Mouse (Mus musculus) lung, postnatal 0 days (tissue): Measurements from ENCODE around the gene Naaa. TPM values are rescaled to one million over a fixed set of nuclear protein-coding genes. Genes with fewer than 3 reads are reported as not detected.

Source experiments
- ATAC-seq: fragments of 200-750 bp; cut with Nextera tagmentation; 2 replicates; pipeline ENCODE4 v1.8.0; 2017; ENCODE audit warnings: moderate library complexity
- DNase-seq: peaks from one replicate; pipeline ENCODE4 v3.0.0-alpha.2; 2016; ENCODE audit warnings: low spot score
- H3K27ac ChIP-seq: fragments of 300-500 bp; sonication (generic); 2 replicates; pipeline ENCODE4 v1.5.1; 2014; ENCODE audit warnings: antibody characterized with exemption, mild to moderate bottlenecking, low read length, mixed read lengths
- H3K27me3 ChIP-seq: fragments of 300-500 bp; sonication (generic); replicated peaks from 2 replicates; pipeline ENCODE4 v1.6.1; 2014; ENCODE audit warnings: low read length, mixed read lengths; ENCODE audit not compliant: insufficient read depth
- H3K36me3 ChIP-seq: fragments of 300-500 bp; sonication (generic); 2 replicates; pipeline ENCODE4 v1.6.1; 2014; ENCODE audit warnings: low read length, mixed read lengths; ENCODE audit not compliant: insufficient read depth
- H3K4me1 ChIP-seq: fragments of 300-500 bp; sonication (generic); 2 replicates; pipeline ENCODE4 v1.6.1; 2014; ENCODE audit warnings: antibody characterized with exemption, low read depth, low read length, mixed read lengths; ENCODE audit not compliant: insufficient read depth
- H3K4me2 ChIP-seq: fragments of 300-500 bp; sonication (generic); replicated peaks from 2 replicates; pipeline ENCODE4 v1.6.1; 2014; ENCODE audit warnings: low read depth, mild to moderate bottlenecking, low read length, moderate library complexity, mixed read lengths
- H3K4me3 ChIP-seq: fragments of 300-500 bp; sonication (generic); 2 replicates; pipeline ENCODE4 v1.5.1; 2014; ENCODE audit warnings: low read depth, low read length
- H3K9ac ChIP-seq: fragments of 300-500 bp; sonication (generic); replicated peaks from 2 replicates; pipeline ENCODE4 v1.6.1; 2014; ENCODE audit warnings: low read depth, mild to moderate bottlenecking
- H3K9me3 ChIP-seq: fragments of 300-500 bp; sonication (generic); 2 replicates; pipeline ENCODE4 v1.6.1; 2016; ENCODE audit warnings: low read length, mixed read lengths
- CTCF ChIP-seq: IDR thresholded peaks from 2 replicates; pipeline ENCODE4 v1.5.1; 2016; ENCODE audit warnings: antibody characterized with exemption, mild to moderate bottlenecking
- EP300 ChIP-seq: IDR thresholded peaks from 2 replicates; pipeline ENCODE4 v1.6.1; 2016; ENCODE audit warnings: antibody characterized with exemption, mild to moderate bottlenecking, control low read depth
- WGBS: fragments of 180-500 bp; shearing (Covaris S2); extraction: QIAGEN DNeasy Blood & Tissue Kit; methylation state at CpG from one replicate; pipeline ENCODE4 v1.1.7; 2014; 5-methylcytosine and 5-hydroxymethylcytosine counted together
- polyA plus RNA-seq: library from polyadenylated mRNA; unstranded; fragments of >200 nt; fragmentation: Nextera tagmentation; extraction: Ambion mirVana; gene quantifications from 2 replicates; pipeline ENCODE4 v1.2.1, GENCODE M21; 2015

The Naaa gene
- polyA plus RNA-seq, 1 experiment from 2014 or later, result 27.2 TPM

DNA sequence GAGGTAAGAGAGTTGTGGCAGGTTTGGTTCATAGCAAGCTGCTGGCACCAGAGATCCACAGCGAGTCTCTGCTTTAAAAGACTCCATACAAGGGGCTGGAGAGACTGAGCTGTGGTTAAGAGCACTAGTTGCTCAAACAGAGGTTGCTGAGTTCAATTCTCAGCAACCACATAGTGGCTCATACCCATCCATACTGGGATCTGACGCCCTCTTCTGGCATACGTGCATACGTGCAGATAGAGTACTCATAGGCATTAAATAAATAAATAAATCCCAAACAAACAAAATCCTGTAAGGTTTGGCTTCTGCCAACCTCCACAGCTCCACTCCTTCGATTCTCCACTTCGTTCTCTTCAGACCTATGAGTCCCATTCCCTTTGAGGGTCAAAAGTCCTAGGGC lies 25.9 kb downstream of the Naaa start:
- ATAC-seq, result no peak
- no peaks in the 10 kb centered on the region for H3K27me3 ChIP-seq
- no peaks in the 10 kb centered on the region for H3K4me1 ChIP-seq
- no peak for TF ChIP-seq EP300
- no peak for TF ChIP-seq CTCF
- H3K9me3 ChIP-seq, result no peaks in the 10 kb centered on the region
- no peak for DNase-seq
- H3K27ac ChIP-seq, result no peak overlapping the region
- 91% methylated on average over 6 of the region's 6 CpGs for WGBS
- no peak overlapping the region for H3K4me3 ChIP-seq
- no peak overlapping the region for H3K4me2 ChIP-seq
- H3K36me3 ChIP-seq, result no peaks in the 10 kb centered on the region
- no peak overlapping the region for H3K9ac ChIP-seq

GRCm38 (mm10) chr5:92248614-92249013 lies 29.4 kb downstream of the Naaa start:
- Histone ChIP-seq H3K27me3 (no peaks in the 10 kb centered on the region), H3K4me1 (no peaks in the 10 kb centered on the region), H3K9ac (no peak overlapping the region), H3K36me3 (no peaks in the 10 kb centered on the region), H3K4me2 (no peak overlapping the region), H3K27ac (no peak overlapping the region), H3K9me3 (no peaks in the 10 kb centered on the region), H3K4me3 (no peak overlapping the region)
- no peak for ATAC-seq
- no peak for TF ChIP-seq CTCF
- TF ChIP-seq EP300, result no peak
- DNase-seq, result no peak
- WGBS, result 69% methylated on average over 11 of the region's 11 CpGs

DNA sequence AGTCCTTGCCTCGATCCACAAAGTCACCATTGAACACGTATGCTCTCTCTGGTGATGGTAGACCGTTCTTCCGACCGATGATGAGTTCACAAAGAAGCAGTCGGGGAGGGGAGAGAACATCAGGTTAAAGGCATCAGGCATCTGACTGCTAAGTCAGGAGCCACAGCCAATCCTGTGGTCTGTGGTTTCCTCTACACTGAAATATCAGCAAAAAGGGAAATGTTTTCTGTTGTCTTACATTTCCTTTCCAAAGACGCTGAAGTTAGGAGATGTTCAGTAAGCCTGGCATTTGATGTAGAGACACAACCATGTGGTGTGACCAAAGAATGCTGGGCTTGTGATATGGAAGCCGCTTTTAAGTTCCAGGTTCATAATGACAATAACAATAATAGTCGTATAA lies 32.5 kb downstream of the Naaa start:
- no peak for ATAC-seq
- H3K4me1 ChIP-seq, result no peaks in the 10 kb centered on the region
- 83% methylated on average over 9 of the region's 9 CpGs for WGBS
- DNase-seq, result no peak
- H3K9ac ChIP-seq, result no peak overlapping the region
- TF ChIP-seq CTCF, result no peak
- TF ChIP-seq EP300, result no peak
- no peak overlapping the region for H3K4me2 ChIP-seq
- no peak overlapping the region for H3K4me3 ChIP-seq
- H3K9me3 ChIP-seq, result no peaks in the 10 kb centered on the region
- no peaks in the 10 kb centered on the region for H3K27me3 ChIP-seq
- H3K27ac ChIP-seq, result no peak overlapping the region
- H3K36me3 ChIP-seq, result no peaks in the 10 kb centered on the region

GRCm38 (mm10) chr5:92244900-92245299 lies 33.1 kb downstream of the Naaa start:
- Histone ChIP-seq H3K9me3 (no peaks in the 10 kb centered on the region), H3K27ac (no peak overlapping the region), H3K27me3 (no peaks in the 10 kb centered on the region), H3K36me3 (no peaks in the 10 kb centered on the region), H3K9ac (no peak overlapping the region), H3K4me2 (no peak overlapping the region), H3K4me3 (no peak overlapping the region), H3K4me1 (no peaks in the 10 kb centered on the region)
- TF ChIP-seq CTCF (no peak), EP300 (no peak)
- no peak for ATAC-seq
- no peak for DNase-seq
- 90% methylated on average over 2 of the region's 2 CpGs for WGBS

- WGBS, result 93% methylated on average over 12 of the region's 12 CpGs
- no peak for ATAC-seq
These were observed 37.2 kb downstream of the Naaa start for GRCm38 (mm10) chr5:92240769-92241168.

DNA sequence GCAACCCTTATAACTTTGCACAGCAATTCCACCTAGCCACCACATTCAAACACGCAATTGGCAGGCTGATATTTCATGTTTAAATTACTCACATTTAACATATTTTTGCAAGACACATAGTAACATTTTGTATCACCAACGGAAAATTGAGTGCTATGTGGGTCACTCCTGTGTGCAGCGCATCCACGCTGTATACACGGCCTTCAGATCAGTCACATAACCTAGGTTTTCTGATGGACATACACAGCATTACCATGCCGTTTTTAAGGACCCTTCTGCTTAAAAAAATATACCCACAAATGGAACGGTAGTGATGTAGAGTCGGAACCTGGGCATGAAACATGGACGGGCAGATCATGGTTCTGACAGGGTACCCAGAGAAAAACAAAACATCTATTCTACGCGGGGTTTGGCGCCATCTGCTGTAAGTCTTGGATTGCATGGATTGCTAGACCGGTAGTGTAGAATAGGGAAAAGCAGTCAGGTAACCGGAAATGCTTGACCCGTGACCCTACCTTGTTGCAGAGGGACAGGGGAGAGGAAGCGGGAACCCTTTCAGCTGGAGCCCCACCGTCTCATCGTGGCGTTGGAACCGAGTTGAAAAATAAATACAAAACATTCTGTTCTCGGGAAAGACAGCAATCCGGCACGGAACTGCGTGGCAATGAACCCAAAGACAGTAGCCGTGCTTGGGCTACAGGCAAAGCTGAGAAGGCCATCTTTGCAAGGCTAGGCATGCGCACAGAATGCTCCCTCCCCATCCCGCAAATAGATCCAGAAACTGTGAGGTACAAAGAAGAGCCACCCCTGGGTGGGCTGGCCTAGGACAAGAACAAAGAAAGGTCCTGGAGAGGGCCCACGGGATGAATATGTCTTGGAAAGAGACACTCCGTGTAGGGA lies 38.4 kb downstream of the Naaa start:
- no peaks in the 10 kb centered on the region for H3K36me3 ChIP-seq
- no peak overlapping the region for H3K27ac ChIP-seq
- H3K4me3 ChIP-seq, result no peak overlapping the region
- H3K27me3 ChIP-seq, result no peaks in the 10 kb centered on the region
- H3K4me1 ChIP-seq, result no peaks in the 10 kb centered on the region
- DNase-seq (peak; percentile 75), ATAC-seq (peak; percentile 33; the same call in 1 of the 2 replicates)
- peak overlapping the region; percentile 22; the same call in 1 of the 2 replicates for H3K4me2 ChIP-seq
- no peak overlapping the region for H3K9ac ChIP-seq
- no peaks in the 10 kb centered on the region for H3K9me3 ChIP-seq
- TF ChIP-seq CTCF (peak; percentile 87), EP300 (no peak)
- WGBS, result 37% methylated on average over 29 of the region's 29 CpGs

More at GRCm38 (mm10) chr5:92240769-92241168, 37.2 kb downstream of the Naaa start:
- Histone ChIP-seq H3K4me2 (no peak overlapping the region), H3K4me1 (no peaks in the 10 kb centered on the region), H3K27ac (no peak overlapping the region), H3K27me3 (no peaks in the 10 kb centered on the region), H3K9ac (no peak overlapping the region), H3K36me3 (no peaks in the 10 kb centered on the region), H3K4me3 (no peak overlapping the region), H3K9me3 (no peaks in the 10 kb centered on the region)
- no peak for DNase-seq
- TF ChIP-seq EP300 (no peak), CTCF (no peak)
